Mouse (Mus musculus): ENCODE data around the gene Tenm2.

Tenm2 gene

GRCm38 (mm10) chr11:36891106-36891505, 344.7 kb downstream of the Tenm2 start:
- DNase-seq = no peak

GRCm38 (mm10) chr11:36887490-36887889, 348.3 kb downstream of the Tenm2 start:
- DNase-seq = no peak

GRCm38 (mm10) chr11:36886147-36886546, 349.6 kb downstream of the Tenm2 start:
- DNase-seq = no peak

- no peak for DNase-seq
Measured at GRCm38 (mm10) chr11:36872961-36873360, 362.8 kb downstream of the Tenm2 start.

GRCm38 (mm10) chr11:36870548-36870947, 365.2 kb downstream of the Tenm2 start:
- no peak for DNase-seq

GRCm38 (mm10) chr11:36851690-36852089, 384.1 kb downstream of the Tenm2 start:
- no peak for DNase-seq

- no peak for DNase-seq
Measured at GRCm38 (mm10) chr11:36847451-36847850, 388.3 kb downstream of the Tenm2 start.

GRCm38 (mm10) chr11:36832855-36833254, 402.9 kb downstream of the Tenm2 start:
- DNase-seq = no peak

- DNase-seq = no peak
Measured at GRCm38 (mm10) chr11:36831511-36831910, 404.3 kb downstream of the Tenm2 start.

- no peak for DNase-seq
Measured at GRCm38 (mm10) chr11:36824666-36825065, 411.1 kb downstream of the Tenm2 start.

GRCm38 (mm10) chr11:36804615-36805014, 431.1 kb downstream of the Tenm2 start:
- no peak for DNase-seq

- no peak for DNase-seq
Measured at GRCm38 (mm10) chr11:36802208-36802631, 433.5 kb downstream of the Tenm2 start.

- DNase-seq = no peak
Measured at GRCm38 (mm10) chr11:36801683-36802082, 434.1 kb downstream of the Tenm2 start.

- no peak for DNase-seq
Measured at GRCm38 (mm10) chr11:36799409-36799808, 436.4 kb downstream of the Tenm2 start.

GRCm38 (mm10) chr11:36758009-36758408, 477.8 kb downstream of the Tenm2 start:
- no peak for DNase-seq

- no peak for DNase-seq
Measured at GRCm38 (mm10) chr11:36746286-36746685, 489.5 kb downstream of the Tenm2 start.

GRCm38 (mm10) chr11:36727800-36728199, 508.0 kb downstream of the Tenm2 start:
- DNase-seq = no peak

GRCm38 (mm10) chr11:36702881-36703280, 532.9 kb downstream of the Tenm2 start:
- no peak for DNase-seq

GRCm38 (mm10) chr11:36700951-36701350, 534.8 kb downstream of the Tenm2 start:
- DNase-seq = no peak

GRCm38 (mm10) chr11:36700131-36700530, 535.6 kb downstream of the Tenm2 start:
- DNase-seq = no peak

- DNase-seq = no peak
Measured at GRCm38 (mm10) chr11:36698268-36698667, 537.5 kb downstream of the Tenm2 start.

GRCm38 (mm10) chr11:36697816-36698215, 537.9 kb downstream of the Tenm2 start:
- DNase-seq = no peak

- no peak for DNase-seq
Measured at GRCm38 (mm10) chr11:36697021-36697639, 538.6 kb downstream of the Tenm2 start.

GRCm38 (mm10) chr11:36694810-36695209, 541.0 kb downstream of the Tenm2 start:
- no peak for DNase-seq

- no peak for DNase-seq
Measured at GRCm38 (mm10) chr11:36692637-36693036, 543.1 kb downstream of the Tenm2 start.
